Mouse (Mus musculus) left cerebral cortex, postnatal 36 days (tissue): ENCODE results near the gene Tssc4. TPM values are rescaled to one million over a fixed set of nuclear protein-coding genes. Genes with fewer than 3 reads are reported as not detected.

ENCODE experiments used
- DNase-seq, 2 experiments: peaks; one replicate each; pipeline ENCODE4 v3.0.0; 2021 to 2022; ENCODE audit warnings: low spot score in 2 of 2, mixed read lengths in 1 of 2
- intact Hi-C: fragments of 180-260 bp; cut with DNase I; formaldehyde crosslinking; loops from one replicate; pipeline ENCODE4 v1.15.1; 2025
- total RNA-seq, 2 experiments: library from RNA; stranded (reverse); gene quantifications; 2 replicates each; pipeline ENCODE4 v1.2.3; 2021

The Tssc4 gene
- total RNA-seq, 2 experiments from 2014 or later = 37.5 to 42.3 TPM

DNA sequence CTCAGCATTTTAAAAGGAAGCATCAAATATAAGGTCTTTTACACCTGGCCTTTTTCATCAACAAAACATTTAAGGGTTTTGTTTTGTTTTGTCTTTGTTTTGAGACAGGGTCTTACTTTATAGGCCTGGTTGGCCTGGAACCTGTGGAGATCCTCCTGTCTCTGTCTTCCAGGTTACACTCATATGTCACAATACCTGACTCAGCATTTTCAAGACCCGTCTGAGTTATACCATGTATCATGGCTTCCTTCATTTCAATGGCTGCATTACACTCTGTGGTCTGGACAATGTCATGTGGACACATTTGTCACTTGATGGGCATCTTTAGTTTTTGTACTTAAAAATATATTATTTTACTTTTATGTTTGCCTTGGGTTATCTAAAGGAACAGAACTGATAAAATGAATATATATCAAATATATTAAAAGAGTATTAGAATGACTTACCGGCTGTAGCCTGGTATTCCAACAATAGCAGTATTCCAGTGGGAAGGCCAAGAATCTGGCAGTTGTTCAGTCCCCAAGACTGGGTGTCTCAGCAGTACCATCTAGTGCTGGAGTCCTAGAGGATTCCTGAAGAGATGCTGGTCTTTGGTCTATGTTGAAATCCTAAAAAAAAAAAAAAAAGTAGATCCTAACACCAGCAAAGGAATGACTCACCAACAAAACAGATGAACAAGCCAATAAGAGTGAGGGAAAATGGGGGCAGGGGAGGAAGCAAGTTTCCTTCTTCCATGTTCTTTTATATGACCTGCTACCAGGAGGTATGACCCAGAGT is 24.8 kb upstream of the Tssc4 start:
- intact Hi-C loops = no loop called here
- no peak for DNase-seq

DNA sequence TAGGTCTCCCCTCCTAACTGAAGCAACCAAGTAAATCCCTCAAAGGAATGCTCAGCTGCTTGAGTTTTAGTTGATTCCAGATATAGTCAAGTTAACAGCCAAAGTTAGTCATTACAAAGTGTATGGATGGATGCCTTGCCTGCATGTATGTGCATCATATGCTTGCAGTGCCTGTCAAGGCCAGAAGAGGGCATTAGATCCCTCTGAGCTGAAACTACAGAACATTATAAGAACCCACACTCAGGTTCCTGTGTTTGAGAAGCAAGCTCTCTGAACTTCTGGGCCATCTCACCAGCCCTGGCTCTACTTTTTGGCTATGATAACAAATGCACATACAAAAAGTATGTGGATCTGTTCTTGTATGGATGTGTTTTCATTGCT is 24.2 kb upstream of the Tssc4 start:
- intact Hi-C loops = no loop called here
- DNase-seq = no peak

DNA sequence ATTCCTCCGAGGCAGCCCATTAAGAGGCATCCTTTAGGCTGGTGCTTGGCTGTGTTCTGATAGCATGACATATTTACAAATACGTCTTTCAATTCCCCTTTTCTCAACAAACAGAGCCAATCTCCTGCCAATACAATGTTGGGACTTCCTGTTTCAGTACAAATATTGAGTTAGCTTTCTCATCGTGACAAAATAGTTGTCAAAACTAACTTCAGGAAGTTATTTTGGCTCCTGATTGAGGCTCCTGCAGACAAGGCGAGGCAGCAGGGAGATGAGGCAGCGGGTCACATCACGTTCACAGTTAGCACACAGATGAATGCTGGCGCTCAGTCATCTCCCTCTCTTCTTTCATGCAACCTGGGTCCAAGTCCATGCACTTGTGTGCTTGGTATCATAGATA is 22.7 kb upstream of the Tssc4 start:
- intact Hi-C loops = no loop called here
- DNase-seq = no peak

DNA sequence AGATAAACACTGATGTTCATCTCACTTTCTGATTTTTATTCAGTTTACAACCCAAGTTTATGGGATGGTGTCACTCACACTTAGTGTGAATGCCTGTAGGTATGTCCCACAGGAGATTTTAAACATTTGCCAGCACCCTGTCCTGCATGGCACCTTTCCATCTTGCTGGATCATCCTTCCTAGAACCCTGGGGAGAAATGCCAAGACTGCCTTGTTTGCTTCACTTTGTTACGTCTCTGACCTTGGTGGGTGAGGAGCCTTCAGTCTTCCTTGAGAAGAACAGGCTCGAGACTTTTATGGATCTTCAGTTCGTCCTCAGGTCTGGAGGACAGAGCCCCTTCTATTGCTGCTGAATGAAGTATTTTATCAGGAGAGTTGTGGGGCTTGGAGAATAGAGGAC is 19.7 kb upstream of the Tssc4 start:
- no peak for DNase-seq
- intact Hi-C loops = no loop called here

DNA sequence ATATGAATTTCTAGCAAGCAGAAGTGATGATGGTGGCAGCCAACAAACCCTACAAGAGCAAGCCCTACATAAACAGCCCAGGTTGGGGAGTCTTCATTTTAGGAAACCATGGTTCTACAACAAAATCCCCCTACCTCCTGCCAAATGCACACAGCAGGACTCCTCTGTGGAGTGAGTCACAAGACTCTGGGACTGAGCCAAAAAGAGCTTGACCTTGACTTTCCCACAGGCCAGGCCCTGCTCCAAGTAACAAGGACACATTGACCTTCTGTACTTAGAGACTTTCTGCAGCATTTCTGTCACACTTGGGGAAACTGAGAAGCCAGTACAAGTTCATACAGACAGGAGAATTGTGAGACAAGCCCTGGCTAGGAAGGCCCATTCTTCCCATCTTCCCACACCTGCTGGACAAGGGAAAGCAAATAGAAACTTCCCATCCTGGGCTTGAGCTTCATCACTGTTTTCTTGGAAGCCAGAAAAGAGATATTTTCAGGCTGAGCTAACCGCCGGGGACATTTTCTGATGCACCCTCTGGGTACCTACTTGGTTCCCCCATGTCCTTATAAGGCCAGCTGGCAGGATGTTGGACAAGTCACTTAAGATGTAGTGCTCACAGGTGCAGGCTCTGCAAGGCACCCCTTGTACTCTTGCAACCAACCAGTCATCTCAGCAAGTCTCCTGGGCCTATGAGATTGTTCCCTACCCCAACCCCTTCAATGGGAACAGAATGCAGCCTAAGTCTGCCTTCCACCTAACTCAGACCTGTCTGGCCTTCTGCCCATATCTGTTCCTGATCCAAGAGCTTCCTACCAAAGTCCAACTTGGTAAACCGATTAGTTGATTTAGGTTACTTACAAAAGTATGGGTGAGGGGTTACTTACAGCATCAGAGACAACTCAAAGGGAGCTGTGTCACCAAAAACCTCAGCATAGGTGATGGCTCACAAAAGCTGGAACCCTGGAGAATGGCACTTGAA is 18.9 kb upstream of the Tssc4 start:
- intact Hi-C loops = loop anchor here (5.0 kb wide), 1 partner anchor 43 kb away; the partner anchor contains the start of gene Tspan32
- DNase-seq = no peak

DNA sequence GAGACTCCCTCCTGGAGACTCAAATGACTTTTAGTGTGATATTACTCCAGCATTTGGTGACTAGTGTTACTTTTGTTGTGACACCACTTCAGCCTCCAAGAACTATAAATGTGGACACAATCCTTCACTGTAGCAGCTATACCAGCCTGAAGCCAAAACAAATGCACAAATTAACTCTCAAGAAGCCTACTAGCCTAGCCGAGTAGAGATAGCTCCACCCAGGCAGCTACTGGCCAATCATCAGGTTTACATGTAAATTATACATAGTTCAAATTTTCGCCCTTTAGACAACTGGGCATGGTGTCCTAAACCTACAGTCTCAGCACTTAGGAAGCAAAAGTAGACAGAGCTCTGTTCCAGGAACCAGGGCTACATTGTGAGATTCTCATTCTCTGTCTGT is 17.7 kb upstream of the Tssc4 start:
- DNase-seq = no peak
- intact Hi-C loops = loop anchor here (5.0 kb wide), 1 partner anchor 44 kb away; the partner anchor contains the start of gene Tspan32

DNA sequence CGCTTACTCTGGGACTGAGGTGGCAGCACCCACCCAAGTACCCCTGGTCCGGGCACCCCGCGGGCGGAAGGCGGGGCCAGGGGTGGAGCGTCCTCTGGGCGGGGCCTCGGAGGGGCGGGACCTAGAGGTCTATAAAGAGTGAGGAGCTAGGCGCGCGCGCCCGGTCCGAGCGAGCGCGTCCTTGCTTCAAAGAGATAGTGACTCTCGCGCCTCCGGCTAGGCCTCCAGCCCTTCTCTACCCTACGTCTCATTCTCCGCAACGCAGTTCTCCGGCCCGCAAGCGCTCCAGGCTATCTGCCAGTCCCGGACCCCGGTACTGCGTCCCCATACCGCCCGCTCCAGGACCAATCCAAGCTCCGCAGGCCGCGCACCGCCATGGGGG is 16.4 kb upstream of the Tssc4 start, which contains the start of gene Cd81:
Gene Cd81 (plus strand): TSS at position 114 of the 382 bp plus-strand sequence.
- peak; percentile 82 to 83 for DNase-seq
- intact Hi-C loops = loop anchor here (2.0 to 5.0 kb wide), 2 partner anchors 36 to 45 kb away; partner anchors contain the start of gene Tspan32

DNA sequence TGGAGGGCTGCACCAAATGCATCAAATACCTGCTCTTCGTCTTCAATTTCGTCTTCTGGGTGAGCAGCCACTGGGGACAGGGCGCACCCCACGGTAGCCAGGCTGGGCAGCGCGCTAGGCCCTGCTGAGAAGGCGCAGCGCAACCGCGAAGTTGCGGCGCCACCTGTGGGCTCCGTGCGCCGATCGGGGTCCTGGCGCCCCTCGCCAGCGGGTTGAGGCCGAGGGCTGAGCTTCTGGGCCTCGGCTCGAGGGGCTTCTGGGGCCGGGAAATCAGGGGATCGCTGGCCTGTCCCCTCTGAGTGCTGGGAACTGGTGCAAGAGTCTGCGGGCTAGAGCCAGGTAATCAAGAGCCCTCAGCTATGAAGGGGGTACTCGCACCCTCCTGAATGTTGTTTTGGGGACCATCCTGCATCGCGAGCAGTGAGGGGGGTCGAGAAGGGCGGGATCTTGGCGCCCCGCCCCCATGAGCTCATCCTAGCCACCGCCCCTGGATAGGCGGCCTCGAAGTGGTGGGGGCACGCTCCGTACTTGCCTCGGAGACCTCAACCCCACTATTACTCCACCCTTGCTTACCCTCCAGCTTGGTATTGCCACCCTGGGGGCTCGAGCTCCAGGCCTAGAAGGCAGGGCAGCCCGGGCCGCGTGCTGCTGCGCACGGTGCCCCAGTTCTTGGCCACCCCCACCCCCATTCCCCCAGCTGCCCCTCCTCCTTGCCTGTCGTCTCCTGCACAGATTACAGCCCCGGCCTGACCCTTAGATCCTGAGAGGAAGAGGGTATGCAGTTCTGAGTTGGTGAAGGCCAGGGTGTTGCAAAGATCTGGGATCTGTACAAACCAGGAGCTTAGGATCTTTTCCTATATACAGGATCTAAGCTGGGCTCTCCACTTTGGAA is 15.8 kb upstream of the Tssc4 start:
- intact Hi-C loops = loop anchor here (2.0 to 5.0 kb wide), 2 partner anchors 36 to 46 kb away; partner anchors contain the start of gene Tspan32
- peak; percentile 63 to 64 for DNase-seq

DNA sequence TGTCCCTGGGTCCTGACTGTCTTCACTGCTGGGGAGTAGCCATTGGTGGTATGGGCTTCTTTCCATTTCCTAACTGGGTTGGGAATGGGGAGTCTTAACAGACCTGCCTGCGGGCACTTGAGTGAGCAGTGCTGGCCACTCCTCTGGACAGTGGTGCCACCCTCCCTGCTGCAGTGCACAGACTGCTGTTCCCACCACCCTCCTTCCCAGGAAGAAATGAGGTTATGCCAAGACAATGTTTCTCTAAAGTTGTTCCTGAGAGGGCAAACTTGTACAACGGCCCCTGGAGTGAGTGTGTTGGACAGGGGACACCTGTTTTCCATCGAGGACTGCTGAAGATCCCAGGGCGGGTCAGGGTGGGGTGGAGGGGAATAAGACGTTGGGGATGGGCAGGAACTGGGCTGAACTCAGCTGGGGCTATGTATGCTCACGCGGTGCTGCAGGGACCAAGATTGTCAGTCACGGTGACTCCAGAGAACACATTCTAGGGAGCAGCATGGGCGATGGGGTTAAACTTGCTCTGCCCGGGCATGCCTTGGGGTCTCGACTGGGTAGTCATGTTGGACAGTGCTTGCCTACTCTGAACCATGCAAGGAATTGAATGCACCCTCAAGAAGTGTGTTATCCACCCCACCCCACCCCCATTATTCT is 15.0 kb upstream of the Tssc4 start:
- intact Hi-C loops = loop anchor here (2.0 to 5.0 kb wide), 2 partner anchors 37 to 47 kb away; partner anchors contain the start of gene Tspan32
- DNase-seq = no peak

DNA sequence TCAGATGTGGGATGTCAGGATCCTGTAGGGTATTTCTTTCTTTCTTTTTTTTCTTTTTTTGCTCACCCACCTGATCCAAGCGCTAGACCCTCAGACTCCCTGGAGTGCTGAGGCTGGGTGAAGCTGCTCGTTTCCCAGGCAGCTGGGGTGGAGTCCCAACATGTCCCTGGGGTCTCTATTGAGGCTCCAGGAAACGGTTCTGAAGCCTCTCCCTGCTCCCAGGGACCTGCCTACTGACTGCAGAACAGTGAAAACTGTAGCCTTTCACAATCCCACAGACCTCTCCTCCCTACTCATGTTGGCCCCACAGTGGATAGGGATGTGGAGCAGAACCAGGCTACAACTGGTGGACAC is 14.5 kb upstream of the Tssc4 start:
- no peak for DNase-seq
- intact Hi-C loops = loop anchor here (5.0 kb wide), 1 partner anchor 47 kb away; the partner anchor contains the start of gene Tspan32

DNA sequence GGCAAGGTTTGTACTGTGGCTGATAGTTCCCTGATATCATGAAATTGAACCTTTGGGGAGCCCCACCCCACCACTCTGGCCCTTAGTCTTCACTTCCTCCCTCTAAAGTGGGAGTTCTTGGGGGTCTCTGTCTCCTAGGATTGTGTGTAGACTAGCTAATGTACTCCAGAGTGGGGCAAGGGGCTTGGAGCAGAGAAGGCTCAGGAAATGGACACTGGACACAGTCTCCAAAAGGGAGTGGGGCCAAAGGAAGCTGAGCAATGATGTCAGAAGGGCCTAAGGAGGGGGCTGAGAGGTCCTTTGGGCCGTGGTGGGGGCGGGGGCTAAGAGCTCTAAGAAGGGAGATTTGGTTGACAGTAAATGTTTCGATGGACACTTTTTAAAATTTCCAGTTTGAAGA is 14.0 kb upstream of the Tssc4 start:
- no peak for DNase-seq
- intact Hi-C loops = no loop called here

DNA sequence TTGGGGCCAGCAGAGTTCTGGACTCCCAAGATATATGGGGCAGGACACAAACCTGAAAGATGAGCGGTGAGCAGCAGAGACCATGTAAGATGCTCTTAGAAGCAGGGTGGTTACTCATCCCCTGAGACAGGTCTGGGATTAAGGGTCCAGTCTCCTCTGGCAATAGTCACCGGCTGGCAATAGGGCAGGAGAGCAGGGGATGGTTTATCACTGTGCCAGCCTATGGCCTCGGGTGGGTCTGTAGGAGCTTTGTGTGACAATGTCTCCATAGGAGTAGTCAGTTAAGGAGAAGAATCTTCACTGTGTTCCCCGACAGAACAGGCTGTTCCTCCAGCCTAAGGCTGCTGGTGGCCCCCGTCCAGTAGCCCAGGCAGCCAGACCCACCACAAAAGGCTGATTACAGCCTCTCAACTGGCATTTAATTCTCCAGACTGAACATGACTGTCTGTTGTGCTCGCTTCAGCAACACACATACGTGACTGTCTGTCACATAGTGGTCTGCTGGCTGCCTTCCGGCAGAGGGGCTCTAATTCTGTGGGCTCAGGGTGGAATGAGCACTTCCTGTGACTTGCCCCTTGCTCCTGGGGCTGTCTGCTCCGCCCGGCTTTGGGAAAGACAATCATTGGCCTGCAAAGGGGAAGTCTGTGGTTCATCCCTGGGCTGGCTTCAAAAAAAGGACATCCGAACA is 13.4 kb upstream of the Tssc4 start:
- intact Hi-C loops = no loop called here
- peak in 1 of 2 experiments; percentile 28 for DNase-seq

DNA sequence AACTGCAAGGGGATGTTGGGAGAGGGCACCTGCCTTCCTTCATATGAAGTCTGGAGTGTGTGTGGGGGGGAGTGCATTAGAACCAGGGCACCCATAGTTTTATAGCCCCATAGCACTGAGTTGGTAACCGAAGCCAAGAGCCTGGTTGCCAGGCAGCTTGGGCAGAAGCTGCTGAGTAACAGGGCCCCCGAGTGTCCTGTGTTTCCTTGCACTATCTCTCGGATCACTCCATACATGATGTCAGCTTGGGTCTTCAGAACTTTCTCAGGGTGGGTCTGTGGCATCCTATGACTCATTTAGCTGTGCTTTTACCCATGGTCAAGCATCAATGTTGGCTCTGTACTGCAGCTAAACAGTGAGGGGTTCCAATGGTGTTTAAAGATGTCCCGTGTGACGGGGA is 12.0 kb upstream of the Tssc4 start:
- intact Hi-C loops = no loop called here
- DNase-seq = no peak

DNA sequence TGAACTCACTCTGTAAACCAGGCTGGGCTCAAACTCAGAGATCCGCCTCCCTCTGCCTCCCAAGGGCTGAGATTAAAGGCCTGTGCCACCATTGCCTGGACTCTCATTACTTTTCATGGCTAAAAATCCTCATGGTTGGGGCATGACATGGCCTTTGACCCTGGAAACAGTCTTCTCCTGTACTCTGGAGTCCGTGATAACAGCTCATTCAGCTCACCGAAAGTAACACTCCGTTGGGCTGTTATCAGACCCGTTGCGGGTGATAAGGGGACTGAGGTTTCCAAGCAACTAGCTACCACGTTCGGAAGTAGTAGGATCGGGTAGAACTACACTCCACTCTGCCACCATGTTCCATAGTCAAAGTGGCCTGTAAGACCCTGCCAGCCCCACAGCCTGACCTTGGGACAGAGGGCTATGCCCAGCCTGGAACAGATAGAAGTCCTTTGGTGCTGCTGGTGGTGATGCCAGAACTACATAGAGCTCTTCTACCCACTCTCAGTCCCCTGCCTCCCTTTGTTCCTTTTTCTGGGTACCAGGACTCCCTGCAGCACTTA is 11.3 kb upstream of the Tssc4 start:
- intact Hi-C loops = no loop called here
- DNase-seq = no peak

DNA sequence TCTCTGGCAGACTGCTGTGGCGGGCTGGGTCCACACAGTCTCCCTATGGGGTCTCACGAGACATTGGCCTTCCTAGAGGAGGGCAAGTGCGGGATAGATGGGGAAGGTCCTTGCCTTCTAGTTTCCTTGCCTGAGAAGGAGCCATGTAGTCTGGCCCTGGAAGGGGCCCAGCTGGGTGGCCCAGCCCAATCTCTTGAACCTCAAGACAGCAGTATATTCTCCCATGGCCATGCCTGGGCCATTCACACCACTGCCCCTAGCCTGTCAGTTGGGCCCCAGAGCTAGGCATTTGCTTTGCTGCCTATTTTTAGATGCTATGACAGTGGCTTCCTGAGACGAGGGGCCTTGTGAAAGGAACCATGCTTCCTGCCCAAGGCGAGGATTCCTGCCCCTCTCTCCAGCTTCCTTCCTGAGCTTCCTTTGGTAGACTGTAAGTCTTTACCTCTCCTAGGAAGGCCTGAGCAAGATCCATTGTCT is 10.8 kb upstream of the Tssc4 start:
- intact Hi-C loops = no loop called here
- DNase-seq = no peak

DNA sequence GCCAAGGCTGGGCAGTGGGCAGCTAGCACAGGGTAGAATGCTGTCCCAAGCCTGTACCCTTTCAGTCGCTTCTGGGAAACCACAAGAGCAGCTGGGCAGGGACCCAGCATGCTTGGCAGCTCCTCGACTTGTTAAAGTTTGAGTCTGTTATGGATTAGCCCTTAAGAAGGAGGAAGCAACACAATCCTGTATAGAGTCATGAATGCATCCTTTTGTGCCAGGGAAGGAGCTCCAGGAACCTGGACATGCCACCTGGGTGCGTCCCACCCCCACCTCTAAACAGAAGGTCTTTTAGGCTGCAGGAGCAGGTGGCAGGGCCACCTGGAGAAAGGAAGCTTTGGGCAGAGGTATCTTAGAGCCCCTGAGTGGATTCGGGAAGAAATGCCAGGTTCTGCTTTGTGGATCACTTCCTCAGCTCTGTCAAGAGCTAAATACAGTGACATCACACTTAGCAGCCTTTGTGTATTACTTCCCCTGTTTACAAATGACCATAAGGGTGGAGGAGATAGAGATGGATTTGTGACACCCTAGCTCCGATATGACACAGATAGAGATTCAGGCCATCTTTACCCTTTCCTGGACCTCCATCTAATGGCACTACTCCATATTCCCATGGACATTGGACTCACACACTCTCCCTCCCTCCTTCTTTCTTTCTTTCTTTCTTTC is 9.7 kb upstream of the Tssc4 start:
- DNase-seq = peak in 1 of 2 experiments; percentile 24
- intact Hi-C loops = no loop called here

DNA sequence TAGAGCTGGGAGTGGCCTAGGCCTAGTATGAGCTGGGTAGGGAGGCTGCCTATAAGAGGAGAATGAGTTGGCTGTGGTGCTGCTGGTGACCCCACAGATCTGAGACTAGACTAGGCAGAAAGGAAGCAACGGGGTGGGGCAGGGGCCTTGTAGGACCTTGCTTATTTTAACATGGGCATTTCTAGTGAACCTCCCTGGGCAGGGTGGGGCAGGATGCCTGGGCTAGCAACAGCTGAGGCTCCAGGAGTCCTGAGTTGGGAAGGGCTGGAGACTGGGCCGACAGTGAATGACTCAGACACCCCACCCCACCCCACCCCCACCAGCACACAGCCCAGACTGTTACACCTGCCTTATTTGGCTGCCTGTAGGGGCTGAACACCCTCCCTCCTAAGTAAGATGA is 6.3 kb upstream of the Tssc4 start:
- no peak for DNase-seq
- intact Hi-C loops = no loop called here
